Mouse (Mus musculus) liver, postnatal 0 days (tissue): ENCODE data around the gene Polk.

Experiments
- CTCF ChIP-seq: sonication (generic); IDR thresholded peaks from 2 replicates; pipeline ENCODE4 v1.5.1; 2016; ENCODE audit warnings: antibody characterized with exemption, low read depth
- EP300 ChIP-seq: IDR thresholded peaks from 2 replicates; pipeline ENCODE4 v1.6.1; 2016; ENCODE audit warnings: antibody characterized with exemption, low read depth, mild to moderate bottlenecking

DNA sequence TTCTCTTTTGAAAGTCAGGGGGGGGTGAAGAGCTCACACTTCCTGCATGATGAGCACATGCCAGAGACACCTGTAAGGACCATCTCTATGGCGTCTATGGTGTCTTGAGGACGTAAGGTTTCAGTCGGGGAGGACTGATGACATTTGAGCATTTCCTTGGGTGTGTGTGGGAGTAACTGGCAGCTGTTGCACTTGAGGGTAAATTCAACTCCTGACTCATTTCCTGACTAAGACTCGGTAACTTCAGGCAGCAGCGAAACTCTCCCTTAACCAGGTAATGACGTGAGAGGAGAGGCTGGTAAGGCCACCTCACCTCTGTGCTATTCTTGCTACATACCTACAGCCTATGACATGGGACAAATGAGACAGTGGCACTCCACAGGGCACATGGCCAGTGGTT, 55.1 kb downstream of the Polk start:
- TF ChIP-seq CTCF (no peak), EP300 (no peak)
